Mouse (Mus musculus): Measurements from ENCODE around the gene Hdac1.

DNA sequence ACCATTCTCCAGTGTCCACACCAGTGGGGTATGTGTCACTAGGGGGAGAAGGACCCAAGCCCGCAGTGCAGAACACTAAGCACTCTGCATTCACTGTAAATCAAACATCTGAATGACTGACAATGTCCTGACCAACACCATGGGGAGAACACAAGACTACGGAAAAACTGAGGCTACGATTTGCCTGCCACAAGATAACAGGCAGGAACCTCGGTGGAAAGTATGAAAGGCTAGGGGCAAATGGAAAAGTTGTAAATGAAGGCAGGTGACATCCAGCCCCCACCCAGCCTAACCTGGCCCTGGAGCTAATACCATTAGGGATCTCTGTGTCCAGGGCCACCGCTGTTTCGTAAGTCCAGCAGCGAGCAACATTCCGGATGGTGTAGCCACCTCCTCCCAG lies 24.0 kb downstream of the Hdac1 start:
- no peak for TF ChIP-seq POLR2A (IDR thresholded peaks at IDR 0.05; ENCODE audit: borderline replicate concordance, control insufficient read depth, low read depth, low read length)
- TF ChIP-seq CTCF (IDR thresholded peaks at IDR 0.05; ENCODE audit: control insufficient read depth, insufficient read depth, low read length): no peak

Measured in bone marrow, adult 2 months (tissue).